Mouse (Mus musculus) MEL (cell line): ENCODE data around the gene Hmces.

Experiments
- CHD1 ChIP-seq: IDR thresholded peaks from 2 replicates; pipeline ENCODE4 v1.6.1; 2012; ENCODE audit warnings: low read depth, mild to moderate bottlenecking, inconsistent platforms, low read length, improper control_type of control experiment
- CHD2 ChIP-seq: IDR thresholded peaks from 2 replicates; pipeline ENCODE4 v1.6.1; 2011; ENCODE audit warnings: low read length, improper control_type of control experiment
- CTCF ChIP-seq, 3 experiments: IDR thresholded peaks in 2 of 3; conservative IDR thresholded peaks in 1 of 3; 2 replicates each; pipeline ENCODE4 v1.5.1; 2011 to 2012; ENCODE audit warnings: low read length in 3 of 3, low read depth in 2 of 3, mild to moderate bottlenecking in 2 of 3, improper control_type of control experiment in 1 of 3, inconsistent platforms in 1 of 3, mixed read lengths in 1 of 3, moderate library complexity in 1 of 3; ENCODE audit not compliant: control insufficient read depth in 1 of 3, insufficient read depth in 1 of 3, poor library complexity in 1 of 3, severe bottlenecking in 1 of 3
- EP300 ChIP-seq, 2 experiments: IDR thresholded peaks; 2 replicates each; pipeline ENCODE4 v1.6.1; 2011; ENCODE audit warnings: improper control_type of control experiment in 2 of 2, low read length in 2 of 2, low read depth in 1 of 2, mild to moderate bottlenecking in 1 of 2
- ETS1 ChIP-seq: IDR thresholded peaks from 2 replicates; pipeline ENCODE4 v1.6.1; 2012; ENCODE audit warnings: low read depth, mild to moderate bottlenecking, inconsistent platforms, low read length, improper control_type of control experiment, moderate library complexity
- KAT2A ChIP-seq: conservative IDR thresholded peaks from 2 replicates; pipeline ENCODE4 v1.6.1; 2012; ENCODE audit warnings: low read depth, low read length, improper control_type of control experiment, inconsistent platforms
- MAFK ChIP-seq: IDR thresholded peaks from 2 replicates; pipeline ENCODE4 v1.6.1; 2011; ENCODE audit warnings: low read depth, mild to moderate bottlenecking, low read length, improper control_type of control experiment, borderline replicate concordance
- MAX ChIP-seq: IDR thresholded peaks from 2 replicates; pipeline ENCODE4 v1.6.1; 2011; ENCODE audit warnings: low read length, improper control_type of control experiment
- POLR2A ChIP-seq, 2 experiments: IDR thresholded peaks; 2 replicates each; pipeline ENCODE4 v1.6.1; 2011 to 2012; ENCODE audit warnings: low read length in 2 of 2, mild to moderate bottlenecking in 2 of 2, control low read depth in 1 of 2, improper control_type of control experiment in 1 of 2, low read depth in 1 of 2, moderate library complexity in 1 of 2; ENCODE audit not compliant: control insufficient read depth in 1 of 2, insufficient read depth in 1 of 2, poor library complexity in 1 of 2
- RCOR1 ChIP-seq: IDR thresholded peaks from 2 replicates; pipeline ENCODE4 v1.6.1; 2012; ENCODE audit warnings: low read depth, mild to moderate bottlenecking, inconsistent platforms, low read length, improper control_type of control experiment
- SIN3A ChIP-seq: IDR thresholded peaks from 2 replicates; pipeline ENCODE4 v1.6.1; 2012; ENCODE audit warnings: low read length, improper control_type of control experiment, inconsistent platforms
- TCF12 ChIP-seq: IDR thresholded peaks from 2 replicates; pipeline ENCODE4 v1.6.1; 2014; ENCODE audit warnings: low read depth, mild to moderate bottlenecking, inconsistent platforms, low read length, improper control_type of control experiment, moderate library complexity
- ZC3H11A ChIP-seq: IDR thresholded peaks from 2 replicates; pipeline ENCODE4 v1.6.1; 2012; ENCODE audit warnings: low read depth, mild to moderate bottlenecking, inconsistent platforms, low read length, improper control_type of control experiment
- ZMIZ1 ChIP-seq: IDR thresholded peaks from 2 replicates; pipeline ENCODE4 v1.6.1; 2012; ENCODE audit warnings: low read depth, mild to moderate bottlenecking, inconsistent platforms, low read length, improper control_type of control experiment, moderate library complexity

- peak; percentile 84 to 97 (median 92) for TF ChIP-seq CTCF (IDR thresholded peaks at IDR 0.05 in 2 of 3, conservative IDR thresholded peaks at IDR 0.05 in 1 of 3; ENCODE audit: control insufficient read depth in 1 of 3, insufficient read depth in 1 of 3, low read depth in 2 of 3, low read length in 3 of 3, poor library complexity in 1 of 3, severe bottlenecking in 1 of 3)
- no peak for TF ChIP-seq RCOR1
- peak; percentile 62; the same call in 1 of the 2 replicates for TF ChIP-seq MAX
- TF ChIP-seq KAT2A = no peak; the same call in 1 of the 2 replicates
- peak; percentile 78 for TF ChIP-seq SIN3A
- 0 out of 2 replicates have a peak, but pooled peaks have one; percentile 67 for TF ChIP-seq ZMIZ1
- no peak for TF ChIP-seq EP300 (IDR thresholded peaks at IDR 0.05; ENCODE audit: low read depth in 1 of 2, low read length in 2 of 2)
- 0 out of 2 replicates have a peak, but pooled peaks have one; percentile 16 for TF ChIP-seq ETS1
- TF ChIP-seq ZC3H11A = peak; percentile 41
- peak; percentile 83 to 95 for TF ChIP-seq POLR2A (IDR thresholded peaks at IDR 0.05; ENCODE audit: control insufficient read depth in 1 of 2, insufficient read depth in 1 of 2, low read depth in 1 of 2, low read length in 2 of 2, poor library complexity in 1 of 2)
- no peak for TF ChIP-seq CHD1
- TF ChIP-seq CHD2 = no peak
- TF ChIP-seq MAFK = no peak
- peak; percentile 58 for TF ChIP-seq TCF12
Measured at GRCm38 (mm10) chr6:87887594-87888233, 26.0 kb upstream of the Hmces start, which contains the start of gene Copg1.
